In the genomic region with DNA sequence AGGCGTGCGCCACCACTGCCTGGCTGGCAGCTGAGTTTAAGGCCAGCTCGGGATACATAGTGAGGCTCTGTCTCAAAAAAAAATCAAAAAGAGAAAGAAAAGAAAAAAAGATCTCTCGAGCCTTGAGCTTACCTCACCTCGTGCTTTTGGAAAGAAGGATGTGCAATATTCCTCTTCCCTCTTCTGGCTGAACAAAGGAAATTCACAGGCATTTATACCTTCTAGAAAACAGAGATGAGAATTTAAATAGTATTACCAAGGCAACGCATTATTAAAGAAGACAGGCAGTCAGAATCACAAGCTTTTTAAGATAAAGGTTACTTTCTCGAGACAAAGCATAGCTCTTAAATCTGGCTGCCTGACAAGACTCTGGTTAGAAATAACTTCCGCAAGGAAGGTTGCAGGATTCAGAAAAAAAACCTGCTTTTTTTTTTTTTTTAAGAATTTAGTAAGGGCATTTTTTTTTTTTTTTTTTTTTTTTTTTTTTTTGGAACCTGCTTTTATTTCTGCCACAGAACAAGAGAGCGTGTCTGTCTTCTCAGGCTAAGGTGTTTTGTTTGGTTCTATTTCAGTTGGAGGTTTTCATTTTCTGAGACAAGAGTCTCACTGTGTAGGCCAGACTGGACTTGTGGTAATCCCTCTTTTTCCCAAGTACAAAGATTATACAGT, we compare ENCODE assay signal across 24 mouse cellular contexts. TPM values are rescaled to one million over a fixed set of nuclear protein-coding genes. Genes with fewer than 3 reads are reported as not detected.
A peak's percentile ranks its signal among the peaks of the same experiment; 100 is the strongest.
DNase-seq lines count a peak whose midpoint lies in the region; ATAC-seq and TF ChIP-seq lines count a peak whose summit lies in the region.
"Had no signal": no experiment of that assay in that cellular context is flagged by ENCODE, and none has a peak within 500 bp of the region (broad histone marks: within the 10 kb centered on the region; RNA-seq: fewer than 3 reads in every experiment).

No protein-coding gene starts in this region.

- TF ChIP-seq EP300 in ES-Bruce4 (IDR thresholded peaks at IDR 0.05; ENCODE audit: insufficient read depth, low read depth, low read length), result no peak

- TF ChIP-seq CTCF in hindbrain, postnatal 0 days (IDR thresholded peaks at IDR 0.05; ENCODE audit: low read depth), result no peak
- no peak for TF ChIP-seq CTCF in ES-Bruce4 (IDR thresholded peaks at IDR 0.05; ENCODE audit: low read depth, low read length)

- H3K4me3 ChIP-seq in hindbrain, postnatal 0 days (ENCODE audit: low read length), result no peak overlapping the region
- H3K4me3 ChIP-seq in hindbrain, embryonic 10.5 days, result no peak overlapping the region
- no peak overlapping the region for H3K4me3 ChIP-seq in ES-Bruce4 (ENCODE audit: low read depth, low read length)
- no peak overlapping the region for H3K4me3 ChIP-seq in midbrain, embryonic 15.5 days
- H3K4me3 ChIP-seq: heart, embryonic 15.5 days had no signal

- no peaks in the 10 kb centered on the region for H3K9me3 ChIP-seq in hindbrain, postnatal 0 days (ENCODE audit: low read length)
- H3K9me3 ChIP-seq in hindbrain, embryonic 10.5 days, result no peaks in the 10 kb centered on the region
- H3K9me3 ChIP-seq in ES-Bruce4 (replicated peaks; ENCODE audit: control insufficient read depth, insufficient read depth, low read length, poor library complexity, severe bottlenecking), result no peaks in the 10 kb centered on the region
- no peaks in the 10 kb centered on the region for H3K9me3 ChIP-seq in midbrain, embryonic 15.5 days
- H3K9me3 ChIP-seq: G1E; heart, embryonic 15.5 days had no signal

- intact Hi-C loops in heart, postnatal 10 days (cut with DNase I), result no loop called here

- no peaks in the 10 kb centered on the region for H3K27me3 ChIP-seq in hindbrain, postnatal 0 days (ENCODE audit: insufficient read depth, low read length)
- no peaks in the 10 kb centered on the region for H3K27me3 ChIP-seq in hindbrain, embryonic 10.5 days (ENCODE audit: insufficient read depth, poor library complexity, severe bottlenecking)
- H3K27me3 ChIP-seq in ES-Bruce4 (ENCODE audit: control insufficient read depth, insufficient read depth, low read length, poor library complexity, severe bottlenecking), result no peaks in the 10 kb centered on the region
- H3K27me3 ChIP-seq in midbrain, embryonic 15.5 days (replicated peaks), result no peaks in the 10 kb centered on the region
- H3K27me3 ChIP-seq: heart, embryonic 15.5 days had no signal

- no peak for DNase-seq in hindbrain, postnatal 0 days (ENCODE audit: low spot score)
- DNase-seq in hindbrain, embryonic 10.5 days (ENCODE audit: low spot score), result no peak
- peak; percentile 58 for DNase-seq in brain, adult 2 months (ENCODE audit: low read depth, low spot score)
- DNase-seq in kidney, adult 11 months, result no peak
- no peak for DNase-seq in heart, postnatal 10 days
- DNase-seq: adrenal gland, postnatal 10 days; cerebellum, adult 11-12 months; cerebellum, postnatal 25 days; embryo, embryonic 11 days; gastrocnemius, postnatal 36 days; kidney, adult 9 months; kidney, postnatal 4 days; right cerebral cortex, adult 18-20 months; thymus, postnatal 36 days had no signal

- H3K9ac ChIP-seq in hindbrain, postnatal 0 days (replicated peaks; ENCODE audit: low read length), result no peak overlapping the region
- H3K9ac ChIP-seq in ES-Bruce4 (ENCODE audit: low read depth, poor library complexity, severe bottlenecking), result no peak overlapping the region
- no peak overlapping the region for H3K9ac ChIP-seq in midbrain, embryonic 15.5 days
- H3K9ac ChIP-seq: heart, embryonic 15.5 days; liver, embryonic 14.5 days had no signal

- TF ChIP-seq POLR2A in ES-Bruce4 (IDR thresholded peaks at IDR 0.05; ENCODE audit: insufficient read depth, low read length), result no peak

- peak overlapping the region; percentile 32; the same call in 1 of the 2 replicates for H3K27ac ChIP-seq in hindbrain, postnatal 0 days
- no peak overlapping the region for H3K27ac ChIP-seq in hindbrain, embryonic 10.5 days
- H3K27ac ChIP-seq in ES-Bruce4 (ENCODE audit: insufficient read depth, low read length), result peak overlapping the region; percentile 30; the same call in 1 of the 2 replicates
- H3K27ac ChIP-seq in midbrain, embryonic 15.5 days, result peak overlapping the region; percentile 60
- H3K27ac ChIP-seq: heart, embryonic 15.5 days; liver, embryonic 14.5 days had no signal

- WGBS in hindbrain, postnatal 0 days, result 47% methylated on average over 9 of the region's 9 CpGs
- 73% methylated on average over 9 of the region's 9 CpGs for WGBS in hindbrain, embryonic 10.5 days
- 34% methylated on average over 9 of the region's 9 CpGs for WGBS in midbrain, embryonic 15.5 days

- H3K4me1 ChIP-seq in hindbrain, postnatal 0 days (ENCODE audit: insufficient read depth, low read length), result no peaks in the 10 kb centered on the region
- H3K4me1 ChIP-seq in hindbrain, embryonic 10.5 days (replicated peaks), result 0 out of 2 replicates have a peak, but pooled peaks cover 3% of the 10 kb centered on the region
- peaks cover 6% of the 10 kb centered on the region for H3K4me1 ChIP-seq in ES-Bruce4 (ENCODE audit: control insufficient read depth, insufficient read depth, low read length)
- no peaks in the 10 kb centered on the region for H3K4me1 ChIP-seq in midbrain, embryonic 15.5 days

- H3K36me3 ChIP-seq in hindbrain, postnatal 0 days (ENCODE audit: insufficient read depth, low read length), result no peaks in the 10 kb centered on the region
- H3K36me3 ChIP-seq in hindbrain, embryonic 10.5 days, result no peaks in the 10 kb centered on the region
- H3K36me3 ChIP-seq in ES-Bruce4 (ENCODE audit: control insufficient read depth, insufficient read depth, low read length, poor library complexity, severe bottlenecking), result no peaks in the 10 kb centered on the region
- H3K36me3 ChIP-seq in midbrain, embryonic 15.5 days (replicated peaks), result no peaks in the 10 kb centered on the region
- H3K36me3 ChIP-seq: G1E; heart, embryonic 15.5 days had no signal

- ATAC-seq in hindbrain, postnatal 0 days, result no peak
- peak; percentile 37 for ATAC-seq in midbrain, embryonic 15.5 days (replicated peaks)
- ATAC-seq: activated CD4-positive, CD25-positive, alpha-beta regulatory T cell, adult 4 months; lung, postnatal 0 days had no signal

- H3K4me2 ChIP-seq in hindbrain, postnatal 0 days (ENCODE audit: low read depth, low read length), result no peak overlapping the region
- H3K4me2 ChIP-seq in midbrain, embryonic 15.5 days, result no peak overlapping the region
- H3K4me2 ChIP-seq: heart, embryonic 15.5 days had no signal

RNA-seq across cellular contexts. Expression of gene Chrm1, which starts 28.4 kb away (rescaled TPM):
- total RNA-seq in hindbrain, postnatal 0 days (2014; rRNA removed), result 1.3 and 2.4 TPM in 2 replicates
- polyA plus RNA-seq in hindbrain, postnatal 0 days (2015; fragmentation: Nextera tagmentation; extraction: Ambion mirVana), result 0.80 and 0.88 TPM in 2 replicates
- 0.05 TPM in 2 replicates for polyA plus RNA-seq in hindbrain, embryonic 10.5 days (2016; fragmentation: Nextera tagmentation; extraction: Ambion mirVana)
- polyA plus RNA-seq in ES-Bruce4 (2011; ENCODE audit: insufficient read depth, insufficient read length, low read depth, missing spikeins), result not detected in 2 replicates
- 0.81 and 0.86 TPM in 2 replicates for polyA plus RNA-seq in midbrain, embryonic 15.5 days (2015; fragmentation: Nextera tagmentation; extraction: Ambion mirVana)
- not detected for total RNA-seq in heart, postnatal 10 days (2021)
- total RNA-seq: gastrocnemius, postnatal 36 days; monocyte, adult 5-6 weeks had no signal
- polyA plus RNA-seq: activated CD4-positive, CD25-positive, alpha-beta regulatory T cell, adult 4 months had no signal

RNA-seq across cellular contexts. Expression of gene Slc3a2, which starts 31.2 kb away (rescaled TPM):
- 154 and 155 TPM in 2 replicates for total RNA-seq in hindbrain, postnatal 0 days (2014; rRNA removed)
- 235 and 250 TPM in 2 replicates for polyA plus RNA-seq in hindbrain, postnatal 0 days (2015; fragmentation: Nextera tagmentation; extraction: Ambion mirVana)
- polyA plus RNA-seq in hindbrain, embryonic 10.5 days (2016; fragmentation: Nextera tagmentation; extraction: Ambion mirVana), result 128 and 146 TPM in 2 replicates
- polyA plus RNA-seq in ES-Bruce4 (2011; ENCODE audit: insufficient read depth, insufficient read length, low read depth, missing spikeins), result 170 TPM in 2 replicates
- 165 and 174 TPM in 2 replicates for polyA plus RNA-seq in midbrain, embryonic 15.5 days (2015; fragmentation: Nextera tagmentation; extraction: Ambion mirVana)
- 10 to 100 TPM; 36.6 to 56.3 TPM for total RNA-seq in heart, postnatal 10 days (2021)

RNA-seq across cellular contexts. Expression of gene Wdr74, which starts 43.6 kb away (rescaled TPM):
- 46.7 and 49.7 TPM in 2 replicates for total RNA-seq in hindbrain, postnatal 0 days (2014; rRNA removed)
- 78.7 and 79.2 TPM in 2 replicates for polyA plus RNA-seq in hindbrain, postnatal 0 days (2015; fragmentation: Nextera tagmentation; extraction: Ambion mirVana)
- polyA plus RNA-seq in hindbrain, embryonic 10.5 days (2016; fragmentation: Nextera tagmentation; extraction: Ambion mirVana), result 112 and 115 TPM in 2 replicates
- 81.1 and 97.0 TPM in 2 replicates for polyA plus RNA-seq in ES-Bruce4 (2011; ENCODE audit: insufficient read depth, insufficient read length, low read depth, missing spikeins)
- 100.0 and 103 TPM in 2 replicates for polyA plus RNA-seq in midbrain, embryonic 15.5 days (2015; fragmentation: Nextera tagmentation; extraction: Ambion mirVana)
- total RNA-seq in heart, postnatal 10 days (2021), result 10 to 100 TPM; 24.9 to 27.2 TPM

RNA-seq across cellular contexts. Expression of gene 1700092M07Rik, which starts 48.5 kb away (rescaled TPM):
- total RNA-seq in hindbrain, postnatal 0 days (2014; rRNA removed), result not detected in 2 replicates
- polyA plus RNA-seq in hindbrain, postnatal 0 days (2015; fragmentation: Nextera tagmentation; extraction: Ambion mirVana), result 0.66 and 0.85 TPM in 2 replicates
- polyA plus RNA-seq in hindbrain, embryonic 10.5 days (2016; fragmentation: Nextera tagmentation; extraction: Ambion mirVana), result 2.8 and 2.9 TPM in 2 replicates
- polyA plus RNA-seq in ES-Bruce4 (2011; ENCODE audit: insufficient read depth, insufficient read length, low read depth, missing spikeins), result 2.2 TPM in 1 of 2 replicates, not detected in the other
- polyA plus RNA-seq in midbrain, embryonic 15.5 days (2015; fragmentation: Nextera tagmentation; extraction: Ambion mirVana), result 1.5 and 1.7 TPM in 2 replicates
- not detected for total RNA-seq in heart, postnatal 10 days (2021)
- total RNA-seq: heart, adult 8-10 months; left cerebral cortex, postnatal 14 days; monocyte, adult 5-6 weeks had no signal
- polyA plus RNA-seq: activated CD4-positive, CD25-positive, alpha-beta regulatory T cell, adult 4 months had no signal

RNA-seq across cellular contexts. Expression of gene Stx5a, which starts 49.2 kb away (rescaled TPM):
- 84.4 and 110 TPM in 2 replicates for total RNA-seq in hindbrain, postnatal 0 days (2014; rRNA removed)
- polyA plus RNA-seq in hindbrain, postnatal 0 days (2015; fragmentation: Nextera tagmentation; extraction: Ambion mirVana), result 95.3 and 104 TPM in 2 replicates
- polyA plus RNA-seq in hindbrain, embryonic 10.5 days (2016; fragmentation: Nextera tagmentation; extraction: Ambion mirVana), result 95.6 and 106 TPM in 2 replicates
- 45.6 and 47.1 TPM in 2 replicates for polyA plus RNA-seq in ES-Bruce4 (2011; ENCODE audit: insufficient read depth, insufficient read length, low read depth, missing spikeins)
- 121 and 123 TPM in 2 replicates for polyA plus RNA-seq in midbrain, embryonic 15.5 days (2015; fragmentation: Nextera tagmentation; extraction: Ambion mirVana)
- 10 to 100 TPM; 43.6 to 44.4 TPM for total RNA-seq in heart, postnatal 10 days (2021)
